Mouse (Mus musculus): ENCODE data around the gene Ednra. TPM values are rescaled to one million over a fixed set of nuclear protein-coding genes. Genes with fewer than 3 reads are reported as not detected.

Gene Ednra
- polyA plus RNA-seq, 1 experiment from 2014 or later = 68.9 TPM

DNA sequence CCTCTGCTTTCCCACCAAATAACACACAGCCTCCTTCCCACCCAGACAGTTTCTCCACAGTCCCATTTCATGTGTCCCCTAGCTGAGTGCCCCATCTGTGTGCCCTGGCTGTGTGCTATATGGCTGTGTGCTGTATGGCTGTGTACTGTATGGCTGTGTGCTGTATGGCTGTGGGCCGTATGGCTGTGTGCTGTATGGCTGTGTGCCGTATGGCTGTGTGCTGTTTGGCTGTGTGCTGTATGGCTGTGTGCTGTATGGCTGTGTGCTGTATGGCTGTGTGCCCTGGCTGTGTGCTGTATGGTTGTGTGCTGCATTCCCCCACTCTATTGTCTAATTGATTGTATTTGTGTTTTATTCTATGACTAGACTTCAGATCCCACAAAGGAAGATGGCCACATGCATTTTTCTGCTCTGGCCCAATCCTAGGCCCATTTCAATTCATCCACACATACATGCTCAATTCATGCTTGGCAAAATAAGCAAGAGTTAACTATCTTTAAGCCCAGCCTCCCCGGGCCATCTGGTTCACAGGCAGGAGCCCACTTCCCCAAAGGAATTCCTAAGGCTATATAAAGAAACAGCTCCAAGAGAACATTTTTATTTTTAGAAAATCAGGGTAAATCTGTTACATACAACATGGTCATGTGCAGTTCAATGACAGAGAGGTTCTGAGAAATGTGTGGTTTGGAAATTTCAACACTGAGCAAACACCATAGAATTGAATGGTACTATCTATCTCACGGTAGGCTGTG is 53.5 kb downstream of the Ednra start:
- WGBS = 85% methylated on average over 4 of the region's 4 CpGs
- peaks cover 39% of the 10 kb centered on the region for H3K4me1 ChIP-seq
- H3K27me3 ChIP-seq (ENCODE audit: low read depth, poor library complexity, severe bottlenecking) = no peaks in the 10 kb centered on the region
- H3K27ac ChIP-seq = peak overlapping the region; percentile 71
- H3K4me3 ChIP-seq = no peak overlapping the region
- no peaks in the 10 kb centered on the region for H3K9me3 ChIP-seq (replicated peaks)
- peaks cover 91% of the 10 kb centered on the region for H3K36me3 ChIP-seq
- no peak for DNase-seq (ENCODE audit: low spot score)

DNA sequence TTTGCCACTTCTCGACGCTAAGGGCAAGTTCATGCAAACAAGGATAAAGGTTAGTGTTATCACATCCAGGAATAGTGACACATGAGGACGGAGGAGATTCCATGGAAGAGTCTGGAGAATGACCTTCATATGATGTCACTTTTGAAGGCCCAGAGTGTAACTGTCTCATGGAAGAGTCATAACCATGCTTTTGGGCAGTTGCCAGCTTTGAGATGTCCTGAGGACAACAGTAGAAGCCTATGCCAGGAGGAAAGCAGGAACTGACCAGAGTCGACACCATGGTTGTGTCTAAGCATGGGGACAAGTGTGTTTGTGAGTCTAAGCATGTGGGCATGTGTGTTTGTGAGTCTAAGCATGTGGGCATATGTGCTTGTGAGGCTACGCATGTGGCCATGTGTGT is 56.3 kb downstream of the Ednra start:
- H3K27me3 ChIP-seq (ENCODE audit: low read depth, poor library complexity, severe bottlenecking) = no peaks in the 10 kb centered on the region
- DNase-seq (ENCODE audit: low spot score) = peak; percentile 24
- H3K36me3 ChIP-seq = peaks cover 96% of the 10 kb centered on the region
- peaks cover 32% of the 10 kb centered on the region for H3K4me1 ChIP-seq
- 91% methylated on average over 5 of the region's 5 CpGs for WGBS
- H3K9me3 ChIP-seq (replicated peaks) = no peaks in the 10 kb centered on the region
- H3K27ac ChIP-seq = no peak overlapping the region
- H3K4me3 ChIP-seq = no peak overlapping the region

DNA sequence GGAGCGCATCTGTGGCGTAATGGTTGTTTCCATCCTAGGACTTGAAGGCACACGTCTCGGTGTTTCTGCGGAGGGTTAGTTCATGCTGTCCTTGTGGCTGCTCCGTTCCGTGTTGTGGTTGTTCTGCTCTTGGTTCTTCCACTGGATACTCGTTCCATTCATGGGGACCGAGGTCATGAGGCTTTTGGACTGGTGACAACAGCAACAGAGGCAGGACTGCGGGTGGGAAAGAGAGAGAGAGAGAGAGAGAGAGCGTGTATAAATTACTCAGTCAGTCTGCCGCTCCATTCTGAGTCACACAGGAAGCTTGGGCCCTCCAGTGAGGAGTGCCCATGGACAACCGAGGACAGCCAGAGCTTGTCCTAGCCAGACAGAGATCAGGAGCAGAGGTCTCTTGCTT is 59.4 kb downstream of the Ednra start:
- Histone ChIP-seq H3K4me3 (no peak overlapping the region), H3K9me3 (replicated peaks) (no peaks in the 10 kb centered on the region), H3K27ac (no peak overlapping the region), H3K36me3 (peaks cover 81% of the 10 kb centered on the region), H3K4me1 (peaks cover 2% of the 10 kb centered on the region), H3K27me3 (ENCODE audit: low read depth, poor library complexity, severe bottlenecking) (no peaks in the 10 kb centered on the region)
- WGBS = 97% methylated on average over 13 of the region's 13 CpGs
- DNase-seq (ENCODE audit: low spot score) = no peak

DNA sequence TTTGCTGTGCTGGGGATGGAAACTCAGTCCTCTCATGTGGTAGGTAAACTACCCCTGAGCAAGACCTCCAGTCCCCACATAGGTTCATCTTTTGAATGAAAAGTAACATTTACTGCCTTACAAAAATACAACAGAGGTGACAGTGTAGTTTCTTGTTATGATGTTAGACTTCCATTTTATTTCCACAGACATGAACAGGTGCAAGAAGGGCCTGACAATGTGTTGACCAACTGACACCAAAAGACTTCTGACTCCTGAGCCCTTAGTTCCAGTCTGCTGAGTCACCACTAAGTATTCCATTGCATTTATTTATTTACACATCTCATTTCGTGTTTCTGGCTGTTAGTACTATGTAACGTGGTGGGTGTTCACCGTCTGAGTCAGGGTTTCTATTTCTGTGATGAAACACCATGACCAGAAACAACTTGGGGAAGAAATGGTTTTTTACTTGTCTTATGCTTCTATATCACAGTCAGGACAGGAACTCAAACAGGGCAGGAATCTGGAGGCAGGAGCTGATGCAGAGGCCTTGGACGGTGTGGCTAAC is 64.7 kb downstream of the Ednra start:
- WGBS = 89% methylated on average over 4 of the region's 4 CpGs
- Histone ChIP-seq H3K27ac (no peak overlapping the region), H3K4me1 (no peaks in the 10 kb centered on the region), H3K36me3 (peaks cover 28% of the 10 kb centered on the region), H3K27me3 (ENCODE audit: low read depth, poor library complexity, severe bottlenecking) (no peaks in the 10 kb centered on the region), H3K4me3 (no peak overlapping the region), H3K9me3 (replicated peaks) (no peaks in the 10 kb centered on the region)
- no peak for DNase-seq (ENCODE audit: low spot score)

DNA sequence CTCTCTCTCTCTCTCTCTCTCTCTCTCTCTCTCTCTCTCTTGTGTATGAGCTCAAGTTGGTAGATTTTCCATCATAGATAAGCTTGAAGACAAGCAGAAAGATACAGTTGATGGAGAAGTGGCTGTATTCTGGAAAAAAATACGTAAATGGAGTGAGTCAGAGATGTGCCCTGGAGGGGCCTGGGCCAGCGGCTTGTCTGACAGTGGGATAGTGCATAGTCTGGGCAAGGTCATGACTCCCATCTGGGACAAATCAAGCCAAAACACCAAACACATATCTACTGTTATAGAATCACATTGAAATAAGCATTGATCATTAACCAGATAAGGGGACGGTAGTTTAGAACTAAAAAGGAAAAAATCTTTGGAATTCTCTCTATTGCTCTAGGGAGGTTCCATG is 65.9 kb downstream of the Ednra start:
- Histone ChIP-seq H3K4me3 (no peak overlapping the region), H3K27ac (no peak overlapping the region), H3K4me1 (no peaks in the 10 kb centered on the region), H3K9me3 (replicated peaks) (no peaks in the 10 kb centered on the region), H3K27me3 (ENCODE audit: low read depth, poor library complexity, severe bottlenecking) (no peaks in the 10 kb centered on the region), H3K36me3 (peaks cover 16% of the 10 kb centered on the region)
- 49% methylated on average over 3 of the region's 3 CpGs for WGBS
- DNase-seq (ENCODE audit: low spot score) = peak; percentile 24

DNA sequence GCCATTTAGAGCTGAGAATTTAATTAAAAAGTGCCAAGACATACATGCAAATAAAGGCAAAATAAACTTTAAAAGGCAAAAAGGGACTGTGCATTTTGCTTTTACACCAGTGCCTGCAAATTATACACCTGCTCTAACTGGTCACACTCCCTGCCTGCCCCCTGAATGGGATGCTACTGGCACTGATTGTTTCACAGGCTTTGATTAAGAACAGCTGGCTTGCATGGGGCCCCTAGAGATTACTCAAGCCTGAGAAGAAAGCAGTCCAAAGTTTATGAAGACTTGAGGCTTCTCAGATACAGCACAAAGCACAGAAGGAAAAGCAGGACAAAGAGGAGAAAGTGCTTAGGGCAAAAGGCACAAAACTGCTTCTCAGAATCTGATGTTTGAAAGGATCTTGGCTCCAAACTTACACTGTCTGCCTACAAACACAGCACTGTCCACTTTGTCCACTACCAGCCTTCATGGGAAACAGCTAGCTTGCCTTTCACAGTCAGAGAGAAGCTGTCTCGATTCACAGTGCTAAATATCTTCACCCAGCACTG is 73.5 kb downstream of the Ednra start:
- no peaks in the 10 kb centered on the region for H3K9me3 ChIP-seq (replicated peaks)
- no peak overlapping the region for H3K27ac ChIP-seq
- 76% methylated on average over 1 of the region's 1 CpGs for whole genome bisulfite sequencing
- peaks cover 5% of the 10 kb centered on the region; the same call in 1 of the 2 replicates for H3K4me1 ChIP-seq
- no peak overlapping the region for H3K4me3 ChIP-seq
- DNase-seq (ENCODE audit: low spot score) = peak; percentile 27
- H3K27me3 ChIP-seq (ENCODE audit: low read depth, poor library complexity, severe bottlenecking) = no peaks in the 10 kb centered on the region
- no peaks in the 10 kb centered on the region for H3K36me3 ChIP-seq

DNA sequence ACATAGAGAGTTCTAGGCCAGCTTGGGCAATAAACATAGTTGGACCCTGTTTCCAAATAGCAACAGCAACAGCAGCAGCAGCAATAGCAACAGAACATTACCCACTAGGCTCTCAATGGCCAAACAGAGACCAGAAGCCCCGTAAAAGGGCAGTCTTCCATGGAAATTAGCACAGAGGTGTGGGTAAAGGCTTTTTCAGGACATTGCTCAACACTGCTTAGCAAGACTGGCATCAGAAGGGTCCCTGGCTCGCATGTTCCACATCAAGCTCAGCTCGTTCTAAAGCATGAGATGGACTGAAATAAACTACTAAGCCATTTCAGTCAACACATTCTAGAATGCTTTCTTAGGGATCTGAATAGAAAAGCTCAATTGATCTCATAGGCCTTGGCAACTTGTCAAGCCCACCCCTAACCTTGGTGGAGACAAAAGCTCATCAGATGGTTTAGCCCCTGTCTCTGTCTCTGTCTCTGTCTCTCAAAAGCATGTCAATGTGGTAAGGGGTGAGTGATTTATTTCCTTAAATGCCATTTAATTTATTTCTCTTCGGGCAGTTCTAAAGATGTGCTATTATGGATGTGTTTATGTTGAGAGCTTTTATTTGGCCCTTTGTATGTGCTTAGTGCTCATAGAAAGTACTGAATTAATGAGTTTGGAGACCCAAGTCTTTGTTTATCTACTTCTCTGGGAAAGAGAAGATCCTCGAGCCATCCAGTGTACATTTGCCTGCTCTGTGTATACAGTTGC is 84.0 kb downstream of the Ednra start:
- no peak overlapping the region for H3K27ac ChIP-seq

DNA sequence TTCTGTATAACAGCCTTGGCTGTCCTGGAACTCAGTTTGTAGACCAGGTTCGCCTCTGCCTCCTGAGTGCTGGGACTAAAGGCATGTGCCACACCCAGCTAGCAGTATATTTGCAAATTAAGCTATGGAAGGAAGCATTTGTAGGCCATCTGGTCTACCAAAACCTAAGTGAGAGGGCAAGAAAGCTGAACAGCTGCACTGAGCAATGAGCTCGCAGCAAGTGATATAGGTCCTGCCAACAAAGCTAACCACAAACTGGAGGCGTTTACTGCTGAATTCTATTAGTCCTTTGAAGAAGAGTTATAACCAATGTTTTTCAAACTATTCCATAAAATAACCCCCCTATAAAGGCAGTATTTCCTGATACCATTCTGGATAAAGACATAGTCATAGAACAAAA is 86.7 kb downstream of the Ednra start:
- Histone ChIP-seq H3K4me3 (no peak overlapping the region), H3K27ac (no peak overlapping the region), H3K36me3 (no peaks in the 10 kb centered on the region), H3K9me3 (replicated peaks) (no peaks in the 10 kb centered on the region), H3K27me3 (ENCODE audit: low read depth, poor library complexity, severe bottlenecking) (no peaks in the 10 kb centered on the region), H3K4me1 (peaks cover 14% of the 10 kb centered on the region)
- no peak for DNase-seq (ENCODE audit: low spot score)
- WGBS = 86% methylated on average over 3 of the region's 3 CpGs

More for the DNA sequence above, 84.0 kb downstream of the Ednra start:
- Histone ChIP-seq H3K9me3 (replicated peaks) (no peaks in the 10 kb centered on the region), H3K4me1 (no peaks in the 10 kb centered on the region), H3K4me3 (no peak overlapping the region), H3K36me3 (no peaks in the 10 kb centered on the region), H3K27me3 (ENCODE audit: low read depth, poor library complexity, severe bottlenecking) (no peaks in the 10 kb centered on the region)
- 77% methylated on average over 5 of the region's 5 CpGs for WGBS
- no peak for DNase-seq (ENCODE audit: low spot score)

DNA sequence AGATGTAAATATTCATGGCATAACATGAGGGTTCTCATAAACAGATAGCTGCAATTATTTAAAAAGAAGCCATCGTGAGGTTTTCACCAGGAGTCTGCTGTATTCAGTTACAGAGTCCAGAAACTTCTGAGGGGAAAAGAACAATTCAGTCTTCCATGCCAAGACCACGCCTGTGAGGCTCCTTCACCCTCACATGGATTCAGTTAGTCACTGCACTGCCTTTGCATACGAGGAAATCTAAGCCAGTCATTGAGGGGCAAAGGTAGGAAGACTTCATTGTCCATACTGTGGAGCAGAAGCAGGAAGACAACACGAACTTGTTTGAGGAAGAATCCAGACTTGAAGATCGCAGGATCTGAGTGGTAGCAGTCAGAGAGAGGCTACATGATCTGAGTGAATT is 90.2 kb downstream of the Ednra start:
- 78% methylated on average over 5 of the region's 5 CpGs for WGBS
- Histone ChIP-seq H3K27me3 (ENCODE audit: low read depth, poor library complexity, severe bottlenecking) (no peaks in the 10 kb centered on the region), H3K4me3 (no peak overlapping the region), H3K27ac (peak overlapping the region; percentile 50; the same call in 1 of the 2 replicates), H3K4me1 (peaks cover 33% of the 10 kb centered on the region), H3K36me3 (no peaks in the 10 kb centered on the region), H3K9me3 (replicated peaks) (no peaks in the 10 kb centered on the region)
- DNase-seq (ENCODE audit: low spot score) = no peak

DNA sequence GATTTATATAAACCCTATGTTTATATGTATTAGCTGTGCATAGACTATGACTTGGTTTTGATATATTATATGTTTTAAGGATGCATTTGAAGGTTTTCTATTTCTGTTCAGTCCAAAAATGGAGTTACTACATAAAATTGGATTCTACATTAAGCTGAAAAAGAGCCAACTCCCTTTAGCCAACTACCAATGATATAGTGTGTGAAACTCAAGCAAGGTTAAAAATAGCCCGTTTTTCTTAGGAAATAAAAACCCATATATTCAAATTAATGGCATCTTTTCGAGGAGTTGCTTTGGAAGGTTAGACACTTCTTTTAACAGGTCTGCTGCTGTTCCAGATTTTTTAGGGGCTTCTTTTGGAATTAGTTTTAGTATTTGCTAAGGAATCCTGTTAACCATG is 91.1 kb downstream of the Ednra start:
- 85% methylated on average over 2 of the region's 2 CpGs for WGBS
- DNase-seq (ENCODE audit: low spot score) = no peak
- H3K9me3 ChIP-seq (replicated peaks) = no peaks in the 10 kb centered on the region

DNA sequence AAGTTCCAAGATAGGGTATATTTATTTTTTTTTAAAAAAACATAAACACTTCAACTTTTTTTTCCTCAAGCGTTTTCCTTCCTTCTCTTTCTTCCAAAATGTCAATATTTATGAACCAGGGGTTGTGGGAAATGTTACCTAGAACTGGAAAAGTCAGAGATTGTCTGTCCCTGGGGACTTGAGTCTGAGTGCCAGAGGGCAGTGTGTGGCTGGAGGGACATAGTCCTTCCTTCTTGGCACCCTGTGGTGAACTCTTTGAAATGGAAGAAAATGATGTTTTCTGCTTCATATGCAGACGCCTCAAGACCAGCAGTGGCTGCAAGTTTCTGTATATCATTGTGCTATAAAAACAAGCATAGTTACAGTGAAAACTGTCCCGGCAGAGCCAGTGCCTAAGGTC is 93.6 kb downstream of the Ednra start:
- H3K27me3 ChIP-seq (ENCODE audit: low read depth, poor library complexity, severe bottlenecking) = no peaks in the 10 kb centered on the region
- peak overlapping the region; percentile 76 for H3K27ac ChIP-seq
- no peak overlapping the region for H3K4me3 ChIP-seq
- no peaks in the 10 kb centered on the region for H3K36me3 ChIP-seq
- no peaks in the 10 kb centered on the region for H3K9me3 ChIP-seq (replicated peaks)
- WGBS = 52% methylated on average over 3 of the region's 3 CpGs
- DNase-seq (ENCODE audit: low spot score) = no peak
- H3K4me1 ChIP-seq = peaks cover 37% of the 10 kb centered on the region

More for the DNA sequence above, 91.1 kb downstream of the Ednra start:
- Histone ChIP-seq H3K4me3 (no peak overlapping the region), H3K27me3 (ENCODE audit: low read depth, poor library complexity, severe bottlenecking) (no peaks in the 10 kb centered on the region), H3K27ac (no peak overlapping the region), H3K36me3 (no peaks in the 10 kb centered on the region), H3K4me1 (peaks cover 33% of the 10 kb centered on the region)

DNA sequence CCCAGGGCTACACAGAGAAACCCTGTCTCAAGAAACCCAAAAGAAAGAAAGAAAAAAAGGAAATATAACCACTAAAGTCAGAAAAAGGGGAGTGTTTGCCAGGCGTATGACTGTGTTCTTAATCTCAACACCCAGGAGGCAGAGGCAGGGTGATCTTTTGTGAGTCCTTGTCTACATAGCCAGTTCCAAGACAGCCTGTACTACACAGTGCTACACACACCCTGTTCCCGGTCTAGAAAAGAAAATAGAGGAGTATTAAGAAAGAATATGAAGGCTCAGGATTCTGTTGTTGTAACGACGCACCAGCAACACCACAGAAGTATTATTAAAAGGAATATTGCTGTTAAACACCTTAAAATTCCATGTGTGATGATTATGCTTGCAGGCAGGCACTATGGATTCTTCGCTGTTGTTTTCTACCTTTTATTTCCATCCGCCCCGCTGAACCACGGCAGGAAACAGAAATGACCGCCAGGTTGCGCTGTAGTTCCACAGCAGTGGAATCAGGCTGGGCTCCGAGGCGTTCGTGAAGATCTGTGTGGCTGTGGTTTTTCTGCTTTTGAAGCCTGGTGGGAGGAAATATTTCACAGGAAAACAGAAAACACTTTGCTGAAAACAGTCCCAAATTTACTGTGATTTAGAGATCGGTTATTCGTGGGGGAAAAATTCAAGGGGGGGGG is 94.3 kb downstream of the Ednra start:
- Histone ChIP-seq H3K27me3 (ENCODE audit: low read depth, poor library complexity, severe bottlenecking) (no peaks in the 10 kb centered on the region), H3K9me3 (replicated peaks) (no peaks in the 10 kb centered on the region), H3K4me1 (peaks cover 35% of the 10 kb centered on the region), H3K4me3 (no peak overlapping the region), H3K27ac (peak overlapping the region; percentile 76), H3K36me3 (no peaks in the 10 kb centered on the region)
- peak; percentile 92 for DNase-seq (ENCODE audit: low spot score)
- WGBS = 21% methylated on average over 15 of the region's 15 CpGs
